ENCODE assay signal across 21 mouse cellular contexts in the genomic region with DNA sequence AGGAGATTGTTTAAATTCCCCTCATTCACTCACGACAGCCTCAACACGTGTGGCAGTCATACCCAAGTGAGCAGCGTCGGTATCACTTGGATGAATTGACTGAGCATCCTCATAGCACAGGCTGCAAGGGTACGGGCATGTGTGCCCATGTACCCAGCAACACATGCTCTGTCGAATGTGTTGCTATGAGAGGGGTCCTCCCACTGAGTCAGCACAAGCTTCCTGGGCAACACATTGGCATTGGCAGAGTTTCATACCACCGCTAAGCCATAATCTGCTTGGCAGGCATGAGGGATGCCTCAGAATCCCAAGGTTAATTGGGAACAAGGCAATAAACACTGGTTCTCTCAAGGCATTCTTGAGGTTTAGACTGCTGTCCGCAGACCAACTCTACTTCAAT.
A peak's percentile ranks its signal among the peaks of the same experiment; 100 is the strongest.
DNase-seq lines count a peak whose midpoint lies in the region; ATAC-seq and TF ChIP-seq lines count a peak whose summit lies in the region.
"Had no signal": no experiment of that assay in that cellular context is flagged by ENCODE, and none has a peak within 500 bp of the region (broad histone marks: within the 10 kb centered on the region; RNA-seq: fewer than 3 reads in every experiment).

No protein-coding gene starts in this region.

- H3K4me2 ChIP-seq in hindbrain, embryonic 14.5 days (replicated peaks) = no peak overlapping the region
- no peak overlapping the region for H3K4me2 ChIP-seq in liver, postnatal 0 days (ENCODE audit: low read depth, low read length)
- H3K4me2 ChIP-seq: embryonic facial prominence, embryonic 12.5 days; heart, embryonic 11.5 days; liver, embryonic 11.5 days; neural tube, embryonic 13.5 days had no signal

- DNase-seq in hindbrain, embryonic 14.5 days (ENCODE audit: low spot score) = peak; percentile 41
- DNase-seq in hindbrain, embryonic 10.5 days (ENCODE audit: low spot score) = no peak
- peak; percentile 74 for DNase-seq in Muller cell, postnatal 12 days (ENCODE audit: inconsistent ontology term)
- peak; percentile 22 to 25 for DNase-seq in layer of hippocampus, adult 8-10 months (ENCODE audit: low spot score in 2 of 2)
- no peak for DNase-seq in liver, postnatal 0 days
- DNase-seq: adrenal gland, postnatal 14 days; cerebellum, adult 11-12 months; gastrocnemius, adult 2 months; kidney, adult 8-10 months; kidney, postnatal 14 days; lung, adult 2 months; lung, postnatal 36 days; thymus, postnatal 4 days had no signal

- H3K9me3 ChIP-seq in hindbrain, embryonic 14.5 days (ENCODE audit: control insufficient read depth, low read length) = no peaks in the 10 kb centered on the region
- no peaks in the 10 kb centered on the region for H3K9me3 ChIP-seq in hindbrain, embryonic 10.5 days
- no peaks in the 10 kb centered on the region for H3K9me3 ChIP-seq in liver, postnatal 0 days (ENCODE audit: low read length)
- H3K9me3 ChIP-seq: embryonic facial prominence, embryonic 12.5 days; neural tube, embryonic 13.5 days had no signal

- TF ChIP-seq EP300 in liver, postnatal 0 days (IDR thresholded peaks at IDR 0.05; ENCODE audit: low read depth) = no peak

- WGBS in hindbrain, embryonic 14.5 days = 83% methylated on average over 8 of the region's 8 CpGs
- WGBS in hindbrain, embryonic 10.5 days = 94% methylated on average over 8 of the region's 8 CpGs
- WGBS in liver, postnatal 0 days (ENCODE audit: insufficient replicate concordance) = 84% methylated on average over 8 of the region's 8 CpGs

- no peak for TF ChIP-seq CTCF in C2C12 (IDR thresholded peaks at IDR 0.05; ENCODE audit: control insufficient read depth, insufficient read depth, insufficient read length)
- TF ChIP-seq CTCF in liver, postnatal 0 days (IDR thresholded peaks at IDR 0.05; ENCODE audit: low read depth) = no peak

- no peak overlapping the region for H3K4me3 ChIP-seq in hindbrain, embryonic 14.5 days (replicated peaks; ENCODE audit: low read length)
- no peak overlapping the region for H3K4me3 ChIP-seq in hindbrain, embryonic 10.5 days
- H3K4me3 ChIP-seq in C2C12 (ENCODE audit: insufficient read depth, poor library complexity, severe bottlenecking) = no peak overlapping the region
- no peak overlapping the region for H3K4me3 ChIP-seq in liver, postnatal 0 days (ENCODE audit: low read depth, low read length)
- H3K4me3 ChIP-seq: embryonic facial prominence, embryonic 12.5 days; gastrocnemius, adult 2 months; left cerebral cortex, adult 2 months; neural tube, embryonic 13.5 days had no signal

- no peaks in the 10 kb centered on the region for H3K79me2 ChIP-seq in C2C12 (ENCODE audit: control insufficient read depth, insufficient read depth)

- no peaks in the 10 kb centered on the region for H3K36me3 ChIP-seq in hindbrain, embryonic 14.5 days (replicated peaks; ENCODE audit: control insufficient read depth, insufficient read depth)
- H3K36me3 ChIP-seq in hindbrain, embryonic 10.5 days = no peaks in the 10 kb centered on the region
- no peaks in the 10 kb centered on the region for H3K36me3 ChIP-seq in C2C12 (ENCODE audit: control insufficient read depth, insufficient read depth)
- H3K36me3 ChIP-seq in liver, postnatal 0 days (replicated peaks; ENCODE audit: insufficient read depth, low read length) = no peaks in the 10 kb centered on the region
- H3K36me3 ChIP-seq: embryonic facial prominence, embryonic 12.5 days; neural tube, embryonic 13.5 days had no signal

- H3K4me1 ChIP-seq in hindbrain, embryonic 14.5 days (replicated peaks; ENCODE audit: control insufficient read depth, insufficient read depth, low read length) = 0 out of 2 replicates have a peak, but pooled peaks cover 3% of the 10 kb centered on the region
- H3K4me1 ChIP-seq in hindbrain, embryonic 10.5 days (replicated peaks) = no peaks in the 10 kb centered on the region
- H3K4me1 ChIP-seq in liver, postnatal 0 days (ENCODE audit: insufficient read depth) = no peaks in the 10 kb centered on the region
- H3K4me1 ChIP-seq: embryonic facial prominence, embryonic 12.5 days had no signal

- no peak for ATAC-seq in hindbrain, embryonic 14.5 days (ENCODE audit: low FRiP score)
- no peak for ATAC-seq in megakaryocyte-erythroid progenitor cell, adult 5-6 weeks (replicated peaks; ENCODE audit: low FRiP score, low TSS enrichment, poor library complexity, severe bottlenecking)
- ATAC-seq in liver, postnatal 0 days = no peak
- ATAC-seq: activated CD4-positive, CD25-positive, alpha-beta regulatory T cell, adult 4 months had no signal

- no peak overlapping the region for H3K27ac ChIP-seq in hindbrain, embryonic 14.5 days
- H3K27ac ChIP-seq in hindbrain, embryonic 10.5 days = no peak overlapping the region
- no peak overlapping the region for H3K27ac ChIP-seq in liver, postnatal 0 days (ENCODE audit: low read depth)
- H3K27ac ChIP-seq: embryonic facial prominence, embryonic 12.5 days; gastrocnemius, adult 2 months; left cerebral cortex, adult 2 months; neural tube, embryonic 13.5 days had no signal

- H3K79me3 ChIP-seq in C2C12 (ENCODE audit: low read depth) = no peaks in the 10 kb centered on the region

- no peak overlapping the region for H3ac ChIP-seq in C2C12 (ENCODE audit: control insufficient read depth, insufficient read length, low read depth)

- H3K27me3 ChIP-seq in hindbrain, embryonic 14.5 days (ENCODE audit: control insufficient read depth, insufficient read depth, low read length) = no peaks in the 10 kb centered on the region
- no peaks in the 10 kb centered on the region for H3K27me3 ChIP-seq in hindbrain, embryonic 10.5 days (ENCODE audit: insufficient read depth, poor library complexity, severe bottlenecking)
- no peaks in the 10 kb centered on the region for H3K27me3 ChIP-seq in C2C12 (ENCODE audit: control insufficient read depth, insufficient read depth, insufficient read length)
- no peaks in the 10 kb centered on the region for H3K27me3 ChIP-seq in liver, postnatal 0 days (ENCODE audit: insufficient read depth, low read length)
- H3K27me3 ChIP-seq: embryonic facial prominence, embryonic 12.5 days had no signal

- no peak overlapping the region for H3K9ac ChIP-seq in hindbrain, embryonic 14.5 days
- no peak overlapping the region for H3K9ac ChIP-seq in liver, postnatal 0 days (replicated peaks)
- H3K9ac ChIP-seq: embryonic facial prominence, embryonic 12.5 days; neural tube, embryonic 13.5 days had no signal

TF ChIP-seq in C2C12, 6 proteins besides CTCF, POLR2A, EP300 and RAD21:
- TF ChIP-seq MYOD1 (IDR thresholded peaks at IDR 0.05; ENCODE audit: control insufficient read depth, insufficient read length, low read depth) = no peak
- peak; percentile 35 for TF ChIP-seq MAX (IDR thresholded peaks at IDR 0.05)

Comparison
In these comparisons a context has a peak if more than half of its experiments do, and no peak if none do; other contexts are left out.
1. DNase-seq: peak in hindbrain, embryonic 14.5 days (single experiment), Muller cell, postnatal 12 days (single experiment) and layer of hippocampus, adult 8-10 months (2 of 2); none in hindbrain, embryonic 10.5 days (single experiment) and liver, postnatal 0 days (single experiment).